Mouse (Mus musculus) CH12F3 (cell line): ENCODE measurements around the gene C130050O18Rik.

Experiments
- in situ Hi-C: fragments of 300-500 bp; cut with MboI; formaldehyde crosslinking; loops from 2 replicates; pipeline ENCODE4 v1.14.3; 2020; ENCODE audit warnings: low sequenced_read_pairs

Gene C130050O18Rik

DNA sequence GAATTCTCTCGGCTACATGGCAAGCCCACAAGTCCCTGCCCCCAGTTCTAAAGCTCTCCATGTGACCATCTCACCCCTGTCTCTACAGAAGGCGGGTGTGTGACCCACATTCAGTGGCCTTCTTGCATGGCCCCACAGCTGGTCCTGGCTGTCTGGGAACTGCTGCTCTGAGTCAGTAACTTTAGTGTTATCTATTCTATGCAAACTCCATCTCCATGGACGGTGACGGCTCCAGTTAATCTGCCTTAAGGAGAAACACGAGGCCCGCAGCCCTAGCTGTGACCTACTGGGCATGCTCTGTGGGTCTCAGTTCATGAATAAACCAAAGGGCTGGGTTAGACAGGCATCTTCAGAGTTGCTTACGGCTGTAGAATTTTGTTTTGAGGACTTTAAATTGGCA is 10.7 kb upstream of the C130050O18Rik start:
- in situ Hi-C loops: no loop called here

GRCm38 (mm10) chr5:139395528-139395927 is 9.6 kb upstream of the C130050O18Rik start:
- in situ Hi-C loops: no loop called here

GRCm38 (mm10) chr5:139397359-139397916 is 7.6 kb upstream of the C130050O18Rik start:
- in situ Hi-C loops: no loop called here

DNA sequence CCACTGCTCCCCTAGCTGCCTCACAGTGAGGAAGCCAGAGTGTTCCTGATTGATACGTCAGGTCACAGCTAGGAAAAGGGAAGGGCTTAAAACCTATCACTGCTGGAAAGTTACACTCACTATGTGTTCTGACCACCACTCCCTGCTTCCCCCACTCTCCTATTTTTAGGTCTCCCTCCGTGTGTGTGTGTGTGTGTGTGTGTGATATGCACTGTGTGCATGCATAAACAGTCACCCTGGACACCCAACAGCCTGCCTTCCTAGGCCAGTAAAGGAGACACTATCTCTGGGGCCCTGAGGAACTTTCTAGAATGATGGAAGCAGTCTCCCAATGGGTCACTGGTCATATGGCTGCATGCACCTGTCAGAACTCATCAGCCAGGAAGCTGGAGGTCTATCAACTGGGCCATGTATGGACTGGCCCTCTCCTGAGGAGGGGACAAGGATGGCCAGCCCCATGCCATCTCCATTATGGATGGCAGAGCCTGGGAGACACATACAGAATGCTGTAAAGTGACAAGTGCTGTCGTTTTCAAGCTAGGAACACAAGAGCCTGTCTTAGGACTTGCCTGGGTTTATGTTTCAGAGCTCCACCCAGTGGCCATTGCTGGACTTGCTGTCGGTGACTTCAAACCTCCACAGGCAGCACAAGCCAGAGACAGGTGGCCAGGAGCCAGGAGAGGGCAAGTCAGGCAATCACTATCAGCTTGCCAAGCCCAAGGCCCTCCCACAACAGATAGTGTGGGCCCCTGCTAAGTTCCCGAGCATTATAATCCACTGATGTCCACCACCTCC is 6.9 kb upstream of the C130050O18Rik start:
- in situ Hi-C loops: no loop called here

DNA sequence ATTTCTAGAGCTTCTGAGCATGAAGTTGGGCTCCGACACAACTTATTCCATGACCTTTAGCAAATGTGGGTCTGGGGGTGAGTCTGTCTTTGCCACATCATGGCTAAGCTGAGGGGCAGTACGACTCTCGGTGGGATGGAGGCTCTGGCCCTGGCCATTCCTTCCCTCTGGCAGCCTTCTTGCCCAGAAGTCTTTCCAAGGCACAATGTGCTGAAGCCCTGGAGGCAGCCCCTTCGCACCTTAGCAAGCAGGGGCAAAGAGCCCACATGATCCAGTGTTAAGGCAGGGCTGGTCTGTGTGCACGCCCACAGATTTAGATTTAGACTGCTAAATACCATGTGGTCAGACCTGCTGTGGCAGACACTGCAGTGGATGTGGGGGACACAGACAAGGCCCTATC is 6.3 kb upstream of the C130050O18Rik start:
- in situ Hi-C loops: no loop called here

- in situ Hi-C loops: no loop called here
Measured at GRCm38 (mm10) chr5:139399991-139400390, 5.1 kb upstream of the C130050O18Rik start.

- in situ Hi-C loops: no loop called here
Measured at GRCm38 (mm10) chr5:139402106-139402505, 3.0 kb upstream of the C130050O18Rik start.

GRCm38 (mm10) chr5:139403692-139404260 is 1.3 kb upstream of the C130050O18Rik start:
- in situ Hi-C loops: no loop called here

- in situ Hi-C loops: no loop called here
Measured at GRCm38 (mm10) chr5:139405478-139405877, 398 bp downstream of the C130050O18Rik start.

DNA sequence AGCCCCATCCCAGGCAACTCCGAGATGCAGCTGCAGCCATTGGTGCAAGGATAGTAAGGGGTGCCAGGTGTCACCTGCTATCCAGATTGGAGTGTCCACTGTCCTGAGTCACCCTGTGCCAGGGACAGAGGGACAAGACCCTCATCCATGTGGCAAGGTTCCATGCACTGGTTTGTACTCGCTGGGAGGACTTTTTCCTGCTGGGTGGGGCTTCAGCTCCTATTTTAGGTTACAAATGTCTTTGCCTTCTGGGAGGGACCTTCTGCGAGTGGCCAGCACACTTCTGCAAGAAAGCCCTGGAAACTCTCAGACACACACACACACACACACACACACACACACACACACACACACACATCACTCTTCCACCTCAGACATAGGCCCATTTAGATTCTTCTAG is 873 bp downstream of the C130050O18Rik start:
- in situ Hi-C loops: no loop called here

GRCm38 (mm10) chr5:139407121-139407885 is 2.2 kb downstream of the C130050O18Rik start:
- in situ Hi-C loops: no loop called here

DNA sequence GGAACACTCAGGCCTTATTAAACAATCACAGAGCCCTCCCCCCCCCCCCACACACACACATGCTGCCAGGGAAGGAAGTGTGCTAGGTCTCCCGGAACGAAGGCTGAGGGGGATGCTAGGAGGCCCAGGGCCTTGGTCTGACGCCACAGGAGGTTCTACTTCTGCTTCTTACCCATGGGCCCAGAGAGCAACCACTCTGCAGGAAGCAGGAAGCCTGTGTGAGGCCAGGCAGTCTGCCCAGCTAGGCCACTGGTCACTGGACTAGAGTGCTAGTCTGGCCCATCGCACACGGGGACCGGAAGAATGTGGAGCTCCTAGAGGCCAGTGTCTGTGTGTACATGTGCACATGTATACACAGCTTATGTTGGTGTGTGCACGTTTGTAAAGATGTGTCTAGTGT is 3.4 kb downstream of the C130050O18Rik start:
- in situ Hi-C loops: no loop called here

DNA sequence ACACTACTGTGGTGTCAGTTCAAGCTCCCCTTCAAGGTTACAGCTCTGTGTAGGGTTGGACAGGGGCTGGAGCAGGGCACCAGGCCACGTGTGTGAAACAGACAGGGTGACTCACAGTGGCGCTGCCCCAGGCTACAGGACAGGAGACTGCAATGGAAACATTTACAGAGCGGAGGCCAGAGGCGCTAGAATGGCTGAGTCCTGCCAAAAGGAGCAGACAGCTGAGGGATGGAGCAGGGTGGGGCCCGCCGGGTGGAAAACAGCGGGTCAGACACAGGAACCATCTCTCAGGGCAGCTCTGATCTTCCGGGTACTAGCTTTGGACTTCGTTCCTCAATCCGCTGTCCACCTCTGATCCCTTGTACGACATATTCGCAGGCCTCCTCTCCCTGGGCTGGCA is 4.3 kb downstream of the C130050O18Rik start:
- in situ Hi-C loops: no loop called here

DNA sequence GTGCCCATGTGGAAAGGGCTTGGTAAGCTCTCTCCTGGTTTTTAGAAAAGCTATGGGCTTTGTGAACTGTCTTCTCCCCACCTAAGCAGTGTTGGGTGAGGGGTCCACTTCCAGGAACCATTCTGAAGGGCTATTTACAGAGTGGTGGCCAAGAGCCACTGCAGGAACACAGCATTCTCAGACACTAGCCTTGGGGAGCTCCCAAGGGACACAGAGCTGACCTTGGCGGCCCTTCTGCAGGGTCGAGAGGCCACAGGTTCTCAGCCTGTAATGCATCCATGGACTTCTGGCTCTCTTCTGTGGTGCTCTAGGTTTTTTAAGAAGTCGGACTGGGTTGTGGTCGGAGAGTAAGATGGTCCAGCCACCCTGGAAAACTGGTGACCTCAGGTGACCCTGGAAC is 5.0 kb downstream of the C130050O18Rik start:
- in situ Hi-C loops: no loop called here

DNA sequence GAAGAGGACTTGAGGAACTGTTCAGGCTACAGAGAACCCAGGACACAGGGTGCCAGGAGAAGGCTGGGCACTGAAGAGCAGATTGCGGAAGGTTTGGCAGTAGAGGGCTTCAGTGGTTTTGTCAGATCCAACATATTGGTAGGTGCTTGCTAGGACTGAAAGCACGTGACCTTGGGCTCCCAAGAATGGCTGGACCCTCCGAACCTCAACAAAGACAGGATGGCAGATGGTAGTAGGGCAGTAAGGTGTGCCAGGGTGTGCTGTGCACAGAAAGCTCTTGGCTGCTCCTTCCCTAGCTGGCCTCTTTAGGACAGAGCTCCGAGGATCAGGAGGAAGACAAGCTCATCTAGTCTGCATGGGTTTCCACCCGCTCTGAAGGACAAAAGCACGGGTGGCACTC is 6.0 kb downstream of the C130050O18Rik start:
- in situ Hi-C loops: no loop called here

DNA sequence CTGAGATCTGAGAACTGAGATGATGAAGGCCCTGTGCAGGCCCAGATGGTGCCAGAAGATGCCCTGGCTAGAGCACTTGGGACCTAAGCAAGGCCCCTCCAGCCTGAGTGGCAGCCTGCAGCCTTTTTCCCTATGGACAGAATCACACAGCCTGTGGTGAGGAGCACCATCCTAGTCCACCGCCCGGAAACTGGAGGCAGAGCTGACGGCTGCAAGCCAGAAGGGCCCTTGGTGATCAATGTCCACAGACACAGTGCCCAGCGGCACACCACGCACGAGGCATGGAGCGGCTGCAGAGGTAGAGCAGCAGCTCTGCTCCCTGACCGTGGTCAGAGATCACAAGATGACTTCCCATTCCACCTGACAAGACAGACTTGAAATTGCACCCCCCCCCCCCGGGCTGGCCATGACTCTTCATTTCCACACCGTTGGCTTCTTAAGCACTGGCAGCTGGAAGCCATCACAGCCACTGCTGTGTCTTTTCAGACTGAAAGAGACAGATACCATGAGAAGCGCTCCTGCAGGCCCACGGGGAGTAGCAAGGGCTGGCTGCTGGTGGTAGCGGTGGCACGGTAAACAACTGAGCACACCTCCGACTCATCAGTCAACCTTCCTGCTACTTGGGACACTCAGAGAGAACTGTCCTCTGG is 6.7 kb downstream of the C130050O18Rik start:
- in situ Hi-C loops: no loop called here

DNA sequence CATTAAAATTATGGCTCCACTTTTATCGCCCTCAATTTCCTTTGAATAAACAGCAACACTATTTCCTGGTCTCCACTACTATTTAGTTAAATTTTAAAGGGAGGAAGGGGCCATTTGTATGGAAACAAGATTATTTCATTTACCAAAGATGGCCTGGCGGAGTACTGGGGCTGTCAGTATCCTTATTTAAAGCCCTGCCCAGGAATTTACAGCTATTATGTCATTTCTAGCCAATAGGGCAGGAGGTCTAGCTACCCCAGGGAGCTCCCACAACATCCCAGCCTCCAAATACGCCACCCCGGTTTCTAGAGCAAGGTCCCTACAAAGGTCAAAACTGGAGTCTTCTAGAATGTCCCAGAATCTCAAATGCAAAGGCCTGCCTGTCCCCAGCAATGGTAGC is 8.5 kb downstream of the C130050O18Rik start:
- in situ Hi-C loops: no loop called here

DNA sequence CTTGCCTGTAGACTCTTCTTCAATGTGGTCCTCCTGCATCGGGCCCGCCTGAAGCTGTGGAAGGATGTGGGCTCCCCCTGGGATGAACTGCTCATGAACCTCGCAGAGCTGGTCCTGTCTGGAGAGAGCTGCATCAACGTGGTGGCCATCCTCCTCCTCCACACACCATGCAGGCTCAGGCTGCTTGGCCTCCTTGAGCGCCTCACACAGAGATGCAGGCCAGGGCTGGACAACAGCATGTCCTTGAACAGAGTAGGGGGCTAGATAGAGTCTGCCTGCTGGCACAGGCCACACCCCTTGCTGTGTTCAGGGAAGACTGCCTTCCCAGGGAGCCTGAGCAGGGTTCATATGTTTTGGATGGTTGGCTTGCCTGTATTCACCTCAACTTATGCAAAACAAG is 9.9 kb downstream of the C130050O18Rik start:
- in situ Hi-C loops: no loop called here

GRCm38 (mm10) chr5:139416942-139417341 is 11.9 kb downstream of the C130050O18Rik start:
- in situ Hi-C loops: no loop called here

DNA sequence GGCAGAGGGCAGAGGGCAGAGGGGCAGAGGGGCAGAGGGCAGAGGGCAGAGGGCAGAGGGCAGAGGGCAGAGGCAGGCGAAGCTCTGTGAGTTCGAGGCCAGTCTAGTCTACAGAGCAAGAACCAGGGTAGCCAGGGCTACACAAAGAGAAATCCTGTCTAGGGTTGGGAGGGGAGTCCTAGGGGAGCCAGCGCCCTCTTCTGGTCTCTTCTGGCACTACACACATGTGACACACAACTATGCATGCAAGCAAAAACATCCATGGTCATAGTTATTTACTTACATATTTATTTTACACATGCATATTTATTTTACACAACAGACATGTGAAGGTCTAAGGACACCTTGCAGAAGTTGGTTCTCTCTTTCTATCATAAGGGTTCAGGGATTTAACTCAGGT is 12.4 kb downstream of the C130050O18Rik start:
- in situ Hi-C loops: no loop called here

GRCm38 (mm10) chr5:139418110-139418509 is 13.0 kb downstream of the C130050O18Rik start:
- in situ Hi-C loops: no loop called here
